Mouse (Mus musculus): Measurements from ENCODE around the gene Cap2.

Gene Cap2

GRCm38 (mm10) chr13:46695296-46695908 is 193.8 kb downstream of the Cap2 start:
- DNase-seq (ENCODE audit: low read depth): no peak

DNA sequence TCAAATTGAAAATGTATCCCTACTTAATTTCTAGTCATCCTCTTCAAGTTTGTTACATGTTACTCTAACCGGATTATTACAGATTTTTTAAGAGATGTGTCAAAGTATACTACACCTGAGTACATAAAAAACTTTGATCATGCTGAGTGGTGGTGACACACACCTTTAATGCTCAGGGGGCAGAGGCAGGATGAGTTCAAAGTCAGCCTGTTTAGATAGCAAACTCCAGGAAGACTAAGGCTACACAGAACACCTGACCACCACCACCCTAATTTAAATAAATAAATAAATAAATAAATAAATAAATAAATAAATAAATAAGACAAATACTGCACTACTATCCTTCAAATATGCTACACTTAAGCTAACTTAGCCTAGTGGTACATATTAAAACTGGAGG is 194.3 kb downstream of the Cap2 start:
- no peak for DNase-seq (ENCODE audit: low read depth)

GRCm38 (mm10) chr13:46696788-46697187 is 195.1 kb downstream of the Cap2 start:
- no peak for DNase-seq (ENCODE audit: low read depth)

DNA sequence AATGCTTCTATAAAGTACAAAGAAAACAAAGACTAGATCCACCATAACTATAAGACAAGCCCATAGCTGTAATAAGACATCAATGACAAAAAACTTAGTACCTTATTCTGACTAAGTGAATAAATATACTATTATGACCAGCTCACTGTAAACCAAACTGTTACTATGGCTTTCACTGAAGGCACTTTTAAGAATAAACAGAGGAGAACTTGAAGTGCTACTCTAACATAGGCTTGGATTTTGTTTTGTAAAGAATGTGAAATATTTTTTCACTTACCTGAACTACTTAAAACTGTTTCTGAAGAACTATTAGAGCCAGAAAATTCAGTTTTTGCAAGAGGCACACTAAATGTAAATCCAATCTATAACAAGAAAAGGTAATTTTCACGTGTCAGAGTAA is 197.7 kb downstream of the Cap2 start:
- DNase-seq (ENCODE audit: low read depth): no peak

All from induced T-regulatory cell, adult 2 months (primary cell).